Mouse (Mus musculus) C2C12 (cell line): ENCODE measurements at regions not wholly inside any gene's neighbourhood (a gene's known extent, or its start where the extent isn't known, plus 50 kb on each side); places are given as distances from the start of the nearest gene placed in this dataset.

Experiments used
- H3K27me3 ChIP-seq: one replicate; pipeline ENCODE4 v1.6.1; 2011; ENCODE audit not compliant: control insufficient read depth, insufficient read depth, insufficient read length
- H3K36me3 ChIP-seq: one replicate; pipeline ENCODE4 v1.6.1; 2011; ENCODE audit not compliant: control insufficient read depth, insufficient read depth
- H3K4me3 ChIP-seq: one replicate; pipeline ENCODE4 v1.5.1; 2011; ENCODE audit warnings: mild to moderate bottlenecking, control low read depth; ENCODE audit not compliant: poor library complexity, insufficient read depth, severe bottlenecking
- H3K79me2 ChIP-seq: one replicate; pipeline ENCODE4 v1.6.1; 2011; ENCODE audit not compliant: control insufficient read depth, insufficient read depth
- H3K79me3 ChIP-seq: one replicate; pipeline ENCODE4 v1.6.1; 2011; ENCODE audit warnings: low read depth, control low read depth
- H3ac ChIP-seq: one replicate; pipeline ENCODE3; 2011; ENCODE audit warnings: low read depth; ENCODE audit not compliant: control insufficient read depth, insufficient read length
- CEBPB ChIP-seq: IDR thresholded peaks from one replicate; pipeline ENCODE4 v1.6.1; 2011; ENCODE audit warnings: low read depth, mild to moderate bottlenecking, control low read depth, moderate library complexity
- CTCF ChIP-seq: IDR thresholded peaks from one replicate; pipeline ENCODE4 v1.5.1; 2011; ENCODE audit not compliant: control insufficient read depth, insufficient read depth, insufficient read length
- FOSL1 ChIP-seq: IDR thresholded peaks from one replicate; pipeline ENCODE4 v1.8.0; 2011; ENCODE audit warnings: mild to moderate bottlenecking, low read length; ENCODE audit not compliant: poor library complexity, insufficient read depth, severe bottlenecking
- MAX ChIP-seq: IDR thresholded peaks from one replicate; pipeline ENCODE4 v1.6.1; 2011; ENCODE audit warnings: mild to moderate bottlenecking, control low read depth
- MYOD1 ChIP-seq: IDR thresholded peaks from one replicate; pipeline ENCODE4 v1.6.1; 2011; ENCODE audit warnings: low read depth; ENCODE audit not compliant: control insufficient read depth, insufficient read length
- MYOG ChIP-seq: IDR thresholded peaks from one replicate; pipeline ENCODE4 v1.6.1; 2011; ENCODE audit not compliant: control insufficient read depth, insufficient read length; ENCODE audit errors: extremely low read depth
- USF1 ChIP-seq: IDR thresholded peaks from one replicate; pipeline ENCODE4 v1.6.1; 2011; ENCODE audit warnings: low read depth, mild to moderate bottlenecking, control low read depth, moderate library complexity

- no peak overlapping the region for H3ac ChIP-seq
Observed at GRCm38 (mm10) chr1:185757376-185757775, 302.7 kb downstream of the Slc30a10 start.

GRCm38 (mm10) chr1:185774202-185774601 lies 319.6 kb downstream of the Slc30a10 start:
- H3K27me3 ChIP-seq: no peaks in the 10 kb centered on the region
- H3K79me2 ChIP-seq: no peaks in the 10 kb centered on the region
- TF ChIP-seq MYOG (no peak), FOSL1 (no peak), CTCF (no peak), MAX (no peak), CEBPB (no peak), MYOD1 (no peak), USF1 (no peak)
- H3K36me3 ChIP-seq: no peaks in the 10 kb centered on the region
- no peak overlapping the region for H3K4me3 ChIP-seq
- no peak overlapping the region for H3ac ChIP-seq
- H3K79me3 ChIP-seq: no peaks in the 10 kb centered on the region

More at GRCm38 (mm10) chr1:185757376-185757775, 302.7 kb downstream of the Slc30a10 start:
- TF ChIP-seq MYOG (no peak), USF1 (no peak), MYOD1 (no peak), MAX (no peak), CTCF (no peak), CEBPB (no peak), FOSL1 (no peak)
- Histone ChIP-seq H3K27me3 (no peaks in the 10 kb centered on the region), H3K79me2 (no peaks in the 10 kb centered on the region), H3K4me3 (no peak overlapping the region), H3K79me3 (no peaks in the 10 kb centered on the region), H3K36me3 (no peaks in the 10 kb centered on the region)

GRCm38 (mm10) chr1:185779604-185780003 lies 325.0 kb downstream of the Slc30a10 start:
- H3K79me3 ChIP-seq: no peaks in the 10 kb centered on the region
- no peaks in the 10 kb centered on the region for H3K36me3 ChIP-seq
- no peak overlapping the region for H3ac ChIP-seq
- H3K79me2 ChIP-seq: no peaks in the 10 kb centered on the region
- TF ChIP-seq FOSL1 (no peak), USF1 (no peak), MYOG (no peak), MAX (no peak), CTCF (no peak), MYOD1 (no peak), CEBPB (no peak)
- H3K27me3 ChIP-seq: no peaks in the 10 kb centered on the region
- H3K4me3 ChIP-seq: no peak overlapping the region

- Histone ChIP-seq H3K27me3 (peaks cover 4% of the 10 kb centered on the region), H3K36me3 (no peaks in the 10 kb centered on the region), H3K4me3 (no peak overlapping the region), H3ac (no peak overlapping the region), H3K79me2 (no peaks in the 10 kb centered on the region), H3K79me3 (no peaks in the 10 kb centered on the region)
- TF ChIP-seq CTCF (no peak), CEBPB (no peak), MYOG (no peak), MYOD1 (no peak), FOSL1 (no peak), MAX (no peak), USF1 (no peak)
Observed at GRCm38 (mm10) chr1:185802156-185802555, 315.0 kb downstream of the Lyplal1 start.

GRCm38 (mm10) chr1:185814901-185815300 lies 302.2 kb downstream of the Lyplal1 start:
- TF ChIP-seq MYOG: no peak
- no peak for TF ChIP-seq CEBPB
- no peak for TF ChIP-seq USF1
- TF ChIP-seq MAX: no peak
- TF ChIP-seq FOSL1: no peak
- TF ChIP-seq MYOD1: no peak
- no peak for TF ChIP-seq CTCF
- Histone ChIP-seq H3K36me3 (no peaks in the 10 kb centered on the region), H3K4me3 (no peak overlapping the region), H3K27me3 (no peaks in the 10 kb centered on the region), H3K79me3 (no peaks in the 10 kb centered on the region), H3K79me2 (no peaks in the 10 kb centered on the region), H3ac (no peak overlapping the region)

- Histone ChIP-seq H3ac (no peak overlapping the region), H3K79me3 (no peaks in the 10 kb centered on the region), H3K79me2 (no peaks in the 10 kb centered on the region), H3K4me3 (no peak overlapping the region), H3K27me3 (no peaks in the 10 kb centered on the region), H3K36me3 (no peaks in the 10 kb centered on the region)
- TF ChIP-seq MYOG (no peak), CEBPB (no peak), FOSL1 (no peak), CTCF (no peak), USF1 (no peak), MAX (no peak), MYOD1 (no peak)
Observed at GRCm38 (mm10) chr1:185819044-185819443, 298.1 kb downstream of the Lyplal1 start.
